Mouse (Mus musculus): Measurements from ENCODE around the gene Slc39a11. TPM values are rescaled to one million over a fixed set of nuclear protein-coding genes. Genes with fewer than 3 reads are reported as not detected.

Slc39a11 gene
- polyA plus RNA-seq, 1 experiment = 0.08 TPM

- no peaks in the 10 kb centered on the region for H3K4me1 ChIP-seq (ENCODE audit: control insufficient read depth)
- no peaks in the 10 kb centered on the region for H3K36me3 ChIP-seq (ENCODE audit: control insufficient read depth)
- TF ChIP-seq TAL1 (IDR thresholded peaks at IDR 0.05; ENCODE audit: low read length) (no peak), GATA1 (IDR thresholded peaks at IDR 0.05; ENCODE audit: low read length) (no peak)
- H3K4me3 ChIP-seq (replicated peaks) = no peak overlapping the region
- peaks cover 3% of the 10 kb centered on the region; the same call in 1 of the 2 replicates for H3K9me3 ChIP-seq (ENCODE audit: control insufficient read depth, low read length)
- no peaks in the 10 kb centered on the region for H3K27me3 ChIP-seq (ENCODE audit: control insufficient read depth)
Observed at GRCm38 (mm10) chr11:113412545-113412944, 237.3 kb downstream of the Slc39a11 start.

- TF ChIP-seq GATA1 (IDR thresholded peaks at IDR 0.05; ENCODE audit: low read length) = no peak
- TF ChIP-seq TAL1 (IDR thresholded peaks at IDR 0.05; ENCODE audit: low read length) = no peak
- no peaks in the 10 kb centered on the region for H3K27me3 ChIP-seq (ENCODE audit: control insufficient read depth)
- no peaks in the 10 kb centered on the region for H3K36me3 ChIP-seq (ENCODE audit: control insufficient read depth)
- H3K9me3 ChIP-seq (ENCODE audit: control insufficient read depth, low read length) = peaks cover 3% of the 10 kb centered on the region; the same call in 1 of the 2 replicates
- H3K4me3 ChIP-seq (replicated peaks) = no peak overlapping the region
- H3K4me1 ChIP-seq (ENCODE audit: control insufficient read depth) = no peaks in the 10 kb centered on the region
Observed at GRCm38 (mm10) chr11:113411798-113412197, 238.1 kb downstream of the Slc39a11 start.

- TF ChIP-seq TAL1 (IDR thresholded peaks at IDR 0.05; ENCODE audit: low read length) = no peak
- TF ChIP-seq GATA1 (IDR thresholded peaks at IDR 0.05; ENCODE audit: low read length) = no peak
- no peaks in the 10 kb centered on the region for H3K36me3 ChIP-seq (ENCODE audit: control insufficient read depth)
- no peaks in the 10 kb centered on the region for H3K4me1 ChIP-seq (ENCODE audit: control insufficient read depth)
- H3K9me3 ChIP-seq (ENCODE audit: control insufficient read depth, low read length) = peaks cover 12% of the 10 kb centered on the region
- H3K27me3 ChIP-seq (ENCODE audit: control insufficient read depth) = no peaks in the 10 kb centered on the region
- no peak overlapping the region for H3K4me3 ChIP-seq (replicated peaks)
Observed at GRCm38 (mm10) chr11:113409121-113409520, 240.8 kb downstream of the Slc39a11 start.

GRCm38 (mm10) chr11:113407474-113407873 is 242.4 kb downstream of the Slc39a11 start:
- peaks cover 16% of the 10 kb centered on the region for H3K9me3 ChIP-seq (ENCODE audit: control insufficient read depth, low read length)
- TF ChIP-seq TAL1 (IDR thresholded peaks at IDR 0.05; ENCODE audit: low read length) = no peak
- TF ChIP-seq GATA1 (IDR thresholded peaks at IDR 0.05; ENCODE audit: low read length) = no peak
- no peaks in the 10 kb centered on the region for H3K36me3 ChIP-seq (ENCODE audit: control insufficient read depth)
- H3K27me3 ChIP-seq (ENCODE audit: control insufficient read depth) = no peaks in the 10 kb centered on the region
- H3K4me1 ChIP-seq (ENCODE audit: control insufficient read depth) = no peaks in the 10 kb centered on the region
- no peak overlapping the region for H3K4me3 ChIP-seq (replicated peaks)

GRCm38 (mm10) chr11:113400868-113401267 is 249.0 kb downstream of the Slc39a11 start:
- Histone ChIP-seq H3K27me3 (ENCODE audit: control insufficient read depth) (no peaks in the 10 kb centered on the region), H3K9me3 (ENCODE audit: control insufficient read depth, low read length) (peaks cover 63% of the 10 kb centered on the region), H3K36me3 (ENCODE audit: control insufficient read depth) (no peaks in the 10 kb centered on the region), H3K4me1 (ENCODE audit: control insufficient read depth) (no peaks in the 10 kb centered on the region), H3K4me3 (replicated peaks) (no peak overlapping the region)
- TF ChIP-seq TAL1 (IDR thresholded peaks at IDR 0.05; ENCODE audit: low read length) (no peak), GATA1 (IDR thresholded peaks at IDR 0.05; ENCODE audit: low read length) (no peak)

GRCm38 (mm10) chr11:113399601-113400000 is 250.3 kb downstream of the Slc39a11 start:
- TF ChIP-seq TAL1 (IDR thresholded peaks at IDR 0.05; ENCODE audit: low read length) (no peak), GATA1 (IDR thresholded peaks at IDR 0.05; ENCODE audit: low read length) (no peak)

GRCm38 (mm10) chr11:113397394-113397793 is 252.5 kb downstream of the Slc39a11 start:
- H3K4me3 ChIP-seq (replicated peaks) = no peak overlapping the region
- no peak for TF ChIP-seq GATA1 (IDR thresholded peaks at IDR 0.05; ENCODE audit: low read length)
- H3K9me3 ChIP-seq (ENCODE audit: control insufficient read depth, low read length) = peaks cover 60% of the 10 kb centered on the region
- H3K36me3 ChIP-seq (ENCODE audit: control insufficient read depth) = no peaks in the 10 kb centered on the region
- H3K4me1 ChIP-seq (ENCODE audit: control insufficient read depth) = no peaks in the 10 kb centered on the region
- H3K27me3 ChIP-seq (ENCODE audit: control insufficient read depth) = no peaks in the 10 kb centered on the region

More at GRCm38 (mm10) chr11:113399601-113400000, 250.3 kb downstream of the Slc39a11 start:
- no peaks in the 10 kb centered on the region for H3K36me3 ChIP-seq (ENCODE audit: control insufficient read depth)
- no peaks in the 10 kb centered on the region for H3K27me3 ChIP-seq (ENCODE audit: control insufficient read depth)
- peaks cover 68% of the 10 kb centered on the region for H3K9me3 ChIP-seq (ENCODE audit: control insufficient read depth, low read length)
- H3K4me3 ChIP-seq (replicated peaks) = no peak overlapping the region
- no peaks in the 10 kb centered on the region for H3K4me1 ChIP-seq (ENCODE audit: control insufficient read depth)

- no peaks in the 10 kb centered on the region for H3K36me3 ChIP-seq (ENCODE audit: control insufficient read depth)
- H3K4me3 ChIP-seq (replicated peaks) = no peak overlapping the region
- TF ChIP-seq TAL1 (IDR thresholded peaks at IDR 0.05; ENCODE audit: low read length) = no peak
- TF ChIP-seq GATA1 (IDR thresholded peaks at IDR 0.05; ENCODE audit: low read length) = no peak
- H3K4me1 ChIP-seq (ENCODE audit: control insufficient read depth) = no peaks in the 10 kb centered on the region
- peaks cover 32% of the 10 kb centered on the region for H3K9me3 ChIP-seq (ENCODE audit: control insufficient read depth, low read length)
- no peaks in the 10 kb centered on the region for H3K27me3 ChIP-seq (ENCODE audit: control insufficient read depth)
Observed at GRCm38 (mm10) chr11:113393366-113394150, 256.3 kb downstream of the Slc39a11 start.

GRCm38 (mm10) chr11:113391664-113392063 is 258.2 kb downstream of the Slc39a11 start:
- Histone ChIP-seq H3K9me3 (ENCODE audit: control insufficient read depth, low read length) (peaks cover 13% of the 10 kb centered on the region), H3K4me3 (replicated peaks) (no peak overlapping the region)

More at GRCm38 (mm10) chr11:113391664-113392063, 258.2 kb downstream of the Slc39a11 start:
- Histone ChIP-seq H3K36me3 (ENCODE audit: control insufficient read depth) (no peaks in the 10 kb centered on the region), H3K27me3 (ENCODE audit: control insufficient read depth) (no peaks in the 10 kb centered on the region), H3K4me1 (ENCODE audit: control insufficient read depth) (no peaks in the 10 kb centered on the region)
- TF ChIP-seq GATA1 (IDR thresholded peaks at IDR 0.05; ENCODE audit: low read length) (no peak), TAL1 (IDR thresholded peaks at IDR 0.05; ENCODE audit: low read length) (no peak)
